Mouse (Mus musculus) frontal cortex, postnatal 10 days (tissue): Measurements from ENCODE around the gene Pigo.
A peak's percentile ranks its signal among the peaks of the same experiment; 100 is the strongest.

Source experiments
- DNase-seq, 2 experiments: peaks; one replicate each; pipeline ENCODE4 v3.0.0; 2022; ENCODE audit warnings: low spot score in 2 of 2, mixed read lengths in 1 of 2

The Pigo gene

GRCm38 (mm10) chr4:43025084-43025960 is at the start of gene Pigo:
Gene Pigo, minus strand, starts transcription at chr4:43025819.
- peak; percentile 87 to 92 for DNase-seq

DNA sequence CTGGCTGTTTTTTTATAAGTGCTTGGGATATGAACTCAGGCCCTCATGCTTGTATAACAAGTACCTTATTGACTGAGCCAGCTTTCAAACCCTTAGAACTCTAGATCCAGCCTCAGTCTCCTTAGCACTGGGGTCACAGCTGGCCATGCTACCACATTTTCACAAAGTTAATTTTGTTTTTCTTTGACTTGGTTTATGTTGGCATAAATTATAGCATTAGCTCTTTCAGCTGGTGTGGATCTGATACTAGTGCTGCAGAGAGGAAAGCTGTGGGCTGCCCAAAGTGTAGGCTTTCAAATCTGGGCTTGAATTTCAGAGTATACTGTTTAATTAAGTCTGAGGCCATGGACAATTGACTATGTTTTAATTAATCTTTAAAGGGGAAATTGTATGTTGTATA is 49.3 kb upstream of the Pigo start:
- no peak for DNase-seq

DNA sequence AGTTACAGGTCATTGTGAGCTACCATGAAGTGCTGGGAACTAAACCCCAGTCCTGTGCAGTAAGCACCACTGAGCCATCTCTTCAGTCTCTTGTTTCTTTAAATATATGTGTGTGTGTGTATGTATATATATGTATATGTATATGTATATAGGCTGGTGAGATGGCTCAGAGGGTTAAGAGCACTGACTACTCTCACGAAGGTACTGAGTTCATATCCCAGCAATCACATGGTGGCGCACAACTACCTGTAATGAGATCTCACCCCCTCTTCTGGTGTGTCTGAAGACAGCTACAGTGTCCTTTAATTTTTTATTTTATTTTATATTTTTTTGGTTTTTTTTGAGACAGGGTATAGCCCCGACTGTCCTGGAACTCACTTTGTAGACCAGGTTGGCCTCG is 39.9 kb upstream of the Pigo start:
- no peak for DNase-seq

DNA sequence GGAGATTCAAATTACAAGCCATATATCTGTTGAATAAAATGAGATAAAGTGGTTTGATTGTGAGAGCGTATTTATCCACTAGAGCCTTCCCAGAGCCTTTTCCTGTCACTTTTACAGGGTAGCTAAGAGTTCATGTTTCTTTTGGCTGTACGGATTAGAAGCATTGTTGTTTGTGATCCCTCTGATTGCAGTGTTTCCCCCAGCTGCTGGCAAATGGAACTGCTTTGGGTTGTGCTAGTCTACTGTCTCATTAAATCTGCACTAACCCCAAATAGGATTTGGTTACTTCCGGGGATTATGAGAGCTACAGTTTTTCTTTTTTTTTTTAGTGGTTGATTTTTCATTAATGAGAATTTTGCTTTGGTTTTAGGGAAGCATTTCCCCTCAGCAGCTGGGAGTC is 34.7 kb upstream of the Pigo start:
- no peak for DNase-seq

DNA sequence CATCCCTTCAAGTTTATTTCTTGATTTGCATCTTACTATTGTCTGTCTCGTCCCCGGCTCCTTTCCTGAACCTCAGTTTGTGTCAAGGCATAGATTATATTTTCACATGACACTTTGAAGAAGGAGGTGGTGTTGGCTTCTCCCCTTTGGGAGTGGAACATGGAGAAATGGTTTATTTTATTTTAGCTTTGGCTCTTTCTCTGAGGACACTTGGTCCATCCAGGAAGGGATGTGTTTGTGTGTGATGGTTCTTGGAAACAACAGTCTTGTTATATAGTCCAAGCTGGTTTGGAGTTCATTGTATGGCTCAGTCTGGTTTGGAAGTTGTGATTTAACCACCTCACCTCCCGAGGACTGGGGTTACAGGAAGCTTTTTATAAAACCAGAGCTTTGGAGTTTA is 34.1 kb upstream of the Pigo start:
- DNase-seq, result no peak

DNA sequence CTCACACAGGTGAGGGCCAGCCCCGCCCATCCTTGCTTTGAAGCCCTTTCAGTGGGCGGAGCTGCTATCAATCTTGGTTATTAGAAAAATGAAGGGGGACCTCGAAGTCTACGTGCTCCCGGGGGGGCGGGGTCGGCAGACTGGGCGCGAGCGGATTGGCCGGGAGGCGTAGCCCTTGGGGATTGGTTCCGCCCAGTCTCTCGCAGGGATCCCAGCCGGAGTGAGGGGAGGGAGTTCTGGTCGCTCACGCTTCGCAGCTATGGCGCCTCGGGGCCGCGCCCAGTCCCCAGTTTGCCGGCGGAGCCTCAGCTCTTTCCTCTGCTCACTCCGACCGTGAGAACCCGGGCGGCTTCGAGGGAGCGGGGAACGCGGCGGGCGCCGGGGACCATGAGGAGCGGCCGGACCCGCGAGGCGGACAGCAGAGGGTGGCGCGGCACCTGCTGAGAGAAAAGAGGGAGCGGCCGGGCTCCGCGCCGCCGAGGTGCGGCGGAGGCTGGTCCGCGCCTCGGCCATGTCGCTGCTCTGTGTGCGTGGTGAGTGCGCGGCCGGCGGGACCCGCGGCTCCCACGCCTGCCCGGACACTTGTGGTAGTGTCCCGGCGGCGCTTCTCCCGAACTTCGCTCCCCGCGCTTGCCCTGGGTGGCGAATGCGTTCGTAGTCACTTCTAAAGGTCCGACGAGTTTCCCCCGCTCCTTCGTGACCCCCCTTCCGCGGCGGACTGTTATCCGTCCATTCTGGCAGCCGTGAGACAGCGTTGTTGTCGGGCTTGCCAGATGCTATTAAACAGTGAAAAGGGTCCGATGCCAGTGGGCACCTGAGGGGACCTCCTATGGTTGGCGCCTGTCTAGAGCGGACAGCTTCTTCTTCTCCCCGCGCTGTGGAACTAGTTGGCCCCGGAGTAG is 33.4 kb upstream of the Pigo start, which contains the start of gene Unc13b:
TSS of gene Unc13b (plus strand) at position 201 of the 902 bp plus-strand sequence.
- peak; percentile 84 to 90 for DNase-seq

- DNase-seq, result no peak
These were observed 32.8 kb upstream of the Pigo start for GRCm38 (mm10) chr4:43058392-43058752.

- no peak for DNase-seq
These were observed 32.0 kb upstream of the Pigo start for GRCm38 (mm10) chr4:43057654-43058053.

DNA sequence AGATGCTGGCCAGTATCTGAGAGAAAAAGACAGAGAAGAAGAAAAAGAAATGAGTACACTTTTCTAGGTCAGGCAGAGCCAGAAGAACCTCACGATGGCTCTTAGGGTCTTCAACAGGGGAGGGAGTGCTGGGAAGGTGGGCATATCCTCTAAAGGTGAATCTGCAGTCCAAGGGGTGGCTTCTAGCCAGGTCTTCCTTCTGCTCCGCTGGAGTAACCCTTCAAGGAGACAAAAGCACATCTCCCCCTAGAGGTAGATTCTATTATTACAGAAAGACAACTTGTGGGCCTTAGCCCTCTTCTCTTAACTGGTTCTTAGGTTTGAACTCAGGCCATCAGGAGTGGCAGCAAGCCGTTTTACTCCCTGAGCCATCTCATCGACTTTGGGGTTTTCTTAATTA is 27.0 kb upstream of the Pigo start:
- no peak for DNase-seq

DNA sequence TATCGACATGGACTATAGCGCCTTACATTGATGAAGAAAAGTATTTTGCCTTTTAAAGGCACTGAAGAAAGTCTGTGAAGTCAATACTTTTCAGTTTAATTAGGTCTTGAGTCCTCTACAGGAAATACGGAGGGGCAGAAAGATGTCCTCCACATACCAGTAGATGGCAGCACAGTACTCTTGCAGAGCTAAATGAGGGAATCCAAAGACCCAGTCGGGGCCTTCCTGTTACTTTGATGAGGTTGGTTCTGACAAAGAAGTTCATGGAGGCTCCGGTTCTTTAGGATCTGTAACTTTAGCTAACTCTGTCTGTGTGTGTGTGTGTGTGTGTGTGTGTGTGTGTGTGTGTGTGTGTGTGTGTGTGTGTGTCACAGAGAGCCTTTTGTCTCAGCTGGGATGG is 21.6 kb upstream of the Pigo start:
- DNase-seq, result peak; percentile 60 to 72

- DNase-seq, result no peak
These were observed 21.0 kb upstream of the Pigo start for GRCm38 (mm10) chr4:43046607-43047006.

- peak; percentile 94 to 96 for DNase-seq
These were observed 20.2 kb upstream of the Pigo start, which contains the start of gene Fam214b for GRCm38 (mm10) chr4:43045659-43046302. Gene Fam214b, minus strand, starts transcription at chr4:43046220.

DNA sequence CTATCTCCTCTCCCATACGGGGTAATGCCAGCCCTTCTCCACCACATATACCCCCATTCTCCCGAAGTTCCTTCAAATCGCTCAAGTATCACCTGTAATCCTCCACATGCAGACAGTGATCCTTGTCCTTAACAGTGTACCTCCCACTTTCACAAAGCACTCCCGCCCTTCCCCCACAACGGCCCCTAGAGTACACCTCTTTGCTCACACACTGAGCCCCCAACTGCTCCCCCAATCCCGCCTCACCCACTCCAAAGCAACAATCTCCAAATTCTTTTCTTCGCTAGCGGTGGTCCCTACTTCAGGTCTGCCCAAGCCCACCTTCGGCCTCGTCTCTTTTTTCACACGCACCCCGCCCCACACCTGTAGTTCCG is 19.7 kb upstream of the Pigo start:
- DNase-seq, result no peak

GRCm38 (mm10) chr4:43044673-43045072 is 19.1 kb upstream of the Pigo start:
- DNase-seq, result no peak

DNA sequence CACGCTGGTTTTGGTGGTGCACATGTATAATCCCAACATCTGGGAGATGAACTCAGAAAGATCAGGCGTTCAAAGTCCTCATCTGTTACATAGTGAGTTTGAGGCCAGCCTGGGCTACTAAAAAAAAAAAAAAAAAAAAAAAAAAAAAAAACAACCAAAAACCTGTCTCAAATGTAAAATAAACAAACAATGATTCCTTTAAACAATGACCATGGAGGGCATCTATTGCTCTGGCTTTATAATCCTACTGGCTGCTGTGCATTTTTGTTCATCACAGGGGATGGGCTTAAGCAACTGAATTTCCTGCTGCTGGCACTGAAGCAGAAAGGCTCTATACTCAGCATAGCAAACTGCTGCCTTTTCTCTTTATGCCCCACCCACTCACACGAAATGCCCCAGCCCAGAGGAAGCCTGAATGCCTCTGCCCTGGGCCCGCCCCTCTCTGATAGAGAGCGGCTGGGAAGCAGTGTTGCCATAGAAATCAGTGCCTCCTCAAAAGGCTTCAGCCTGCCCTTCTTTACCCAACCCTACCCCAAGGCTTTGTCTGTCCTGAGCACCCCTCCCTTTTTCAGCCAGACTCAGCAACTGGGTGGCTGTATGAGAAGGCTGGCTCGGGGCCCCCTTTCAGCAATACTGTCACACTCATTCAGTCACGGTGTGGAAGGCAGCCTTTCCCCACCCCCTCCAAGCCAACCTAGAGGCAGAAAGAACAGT is 18.2 kb upstream of the Pigo start:
- peak; percentile 67 to 78 for DNase-seq

GRCm38 (mm10) chr4:43040881-43041547 is 15.4 kb upstream of the Pigo start:
- DNase-seq, result no peak

DNA sequence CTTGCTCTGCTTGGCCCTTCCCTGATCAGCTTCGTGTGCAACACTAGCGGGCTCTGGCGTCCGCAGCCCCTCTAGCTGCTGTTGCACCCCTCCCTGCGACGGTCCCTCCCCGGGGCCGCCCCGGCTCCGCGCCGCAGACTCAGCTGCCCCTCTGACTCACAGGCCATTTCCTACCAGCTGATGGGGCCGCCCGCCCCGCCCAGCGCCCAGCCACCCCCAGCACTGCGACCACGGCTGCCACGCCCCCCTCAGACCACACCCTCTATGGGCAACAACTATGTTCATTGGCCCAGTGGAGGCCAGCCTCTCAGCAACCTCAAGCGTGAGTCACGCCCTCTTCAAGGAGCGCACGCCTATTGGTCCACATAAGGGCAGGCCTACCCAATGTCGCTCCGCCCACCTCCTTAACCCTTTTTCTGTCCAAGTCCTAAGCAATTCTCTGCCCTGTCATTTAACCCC is 14.5 kb upstream of the Pigo start:
- peak; percentile 95 to 97 for DNase-seq

DNA sequence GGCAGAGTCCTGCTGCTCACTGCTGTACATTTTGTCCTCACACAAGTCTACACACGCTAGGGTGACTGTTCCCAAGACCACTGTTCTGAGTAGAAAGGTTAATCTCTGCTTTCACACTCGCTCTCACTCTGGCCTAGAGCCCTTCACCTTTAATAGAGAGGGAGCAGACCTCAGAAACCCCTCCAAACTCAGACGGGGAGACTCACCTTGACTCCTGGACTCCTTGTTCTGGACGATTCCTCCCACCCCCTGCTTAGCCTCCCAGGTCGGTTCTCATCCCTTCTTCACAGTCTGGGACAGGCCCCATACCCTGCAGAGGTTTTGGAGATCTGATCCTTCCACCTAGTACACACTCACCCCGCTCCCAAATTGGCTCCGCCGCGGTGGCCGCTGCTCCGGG is 14.0 kb upstream of the Pigo start:
- DNase-seq, result no peak

DNA sequence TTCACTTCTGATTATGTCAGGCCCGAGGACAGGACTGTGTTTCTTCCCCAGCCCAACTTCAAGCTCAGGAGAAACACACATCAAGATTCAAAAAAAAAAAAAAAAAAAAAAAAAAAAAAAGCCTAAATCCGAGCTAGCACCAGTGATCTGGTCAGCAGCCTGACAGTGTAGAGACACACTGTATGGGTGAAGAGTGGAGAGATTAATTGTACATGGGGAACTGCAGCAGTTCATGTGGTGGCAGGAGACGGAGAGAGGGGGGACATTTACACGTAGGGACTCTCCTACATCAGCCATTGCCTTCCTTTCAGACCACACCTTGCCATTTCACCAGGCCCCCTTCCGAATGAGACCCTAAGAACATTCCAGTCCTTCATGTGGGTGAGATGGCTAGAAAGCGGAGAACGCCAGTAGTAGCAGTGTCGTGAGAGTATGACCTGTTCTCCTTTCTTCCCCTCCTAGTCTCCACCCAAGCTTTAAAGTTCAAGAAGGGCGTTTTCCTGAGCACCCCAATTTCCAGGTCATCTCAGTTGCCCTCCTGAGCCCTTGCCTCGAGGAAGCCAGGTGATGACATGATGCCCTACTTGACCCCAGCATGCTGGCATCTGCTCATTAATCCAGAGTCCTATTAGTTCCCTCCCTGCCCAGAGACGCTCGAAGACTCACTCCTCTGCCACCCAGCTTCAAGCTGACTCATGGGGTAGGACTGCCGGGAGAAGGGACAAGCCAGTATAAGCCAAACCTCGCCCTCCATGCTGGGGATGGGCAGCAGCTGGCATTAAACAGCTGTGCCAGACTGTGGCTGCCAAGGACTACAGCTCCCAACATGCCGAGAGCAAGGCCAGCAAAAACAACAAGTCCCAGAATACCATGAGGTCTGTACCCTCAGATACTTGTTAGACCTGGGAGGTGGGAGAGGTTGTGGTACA is 13.2 kb upstream of the Pigo start:
- DNase-seq, result peak; percentile 56 to 60
